Mouse (Mus musculus) forebrain, embryonic 16.5 days (tissue): ENCODE measurements at regions not wholly inside any gene's neighbourhood (a gene's known extent, or its start where the extent isn't known, plus 50 kb on each side); places are given as distances from the start of the nearest gene placed in this dataset.

ENCODE experiments used
- ATAC-seq: fragments of 200-750 bp; cut with Nextera tagmentation; 2 replicates; pipeline ENCODE4 v1.8.0; 2017; ENCODE audit warnings: mild to moderate bottlenecking, moderate library complexity
- H3K27ac ChIP-seq: fragments of 300-500 bp; sonication (generic); 2 replicates; pipeline ENCODE4 v1.5.1; 2014; ENCODE audit warnings: low read length, control low read depth
- H3K27me3 ChIP-seq: fragments of 300-500 bp; sonication (generic); replicated peaks from 2 replicates; pipeline ENCODE4 v1.6.1; 2014; ENCODE audit warnings: low read length; ENCODE audit not compliant: control insufficient read depth, insufficient read depth
- H3K36me3 ChIP-seq: fragments of 300-500 bp; sonication (generic); 2 replicates; pipeline ENCODE4 v1.6.1; 2014; ENCODE audit not compliant: control insufficient read depth, insufficient read depth
- H3K4me1 ChIP-seq: fragments of 300-500 bp; sonication (generic); replicated peaks from 2 replicates; pipeline ENCODE4 v1.6.1; 2014; ENCODE audit warnings: low read length; ENCODE audit not compliant: control insufficient read depth, insufficient read depth
- H3K4me2 ChIP-seq: fragments of 300-500 bp; sonication (generic); 2 replicates; pipeline ENCODE4 v1.6.1; 2014; ENCODE audit warnings: mild to moderate bottlenecking, low read length, control low read depth
- H3K4me3 ChIP-seq: fragments of 300-500 bp; sonication (generic); replicated peaks from 2 replicates; pipeline ENCODE4 v1.5.1; 2014; ENCODE audit warnings: mild to moderate bottlenecking, low read length, control low read depth
- H3K9ac ChIP-seq: fragments of 300-500 bp; sonication (generic); replicated peaks from 2 replicates; pipeline ENCODE4 v1.6.1; 2014; ENCODE audit warnings: low read depth, low read length, control low read depth
- H3K9me3 ChIP-seq: fragments of 300-500 bp; sonication (generic); 2 replicates; pipeline ENCODE4 v1.6.1; 2016; ENCODE audit warnings: low read length; ENCODE audit not compliant: control insufficient read depth
- WGBS: fragments of 180-500 bp; shearing (Covaris S2); extraction: QIAGEN DNeasy Blood & Tissue Kit; methylation state at CpG from one replicate; pipeline ENCODE4 v1.1.7; 2014; 5-methylcytosine and 5-hydroxymethylcytosine counted together

DNA sequence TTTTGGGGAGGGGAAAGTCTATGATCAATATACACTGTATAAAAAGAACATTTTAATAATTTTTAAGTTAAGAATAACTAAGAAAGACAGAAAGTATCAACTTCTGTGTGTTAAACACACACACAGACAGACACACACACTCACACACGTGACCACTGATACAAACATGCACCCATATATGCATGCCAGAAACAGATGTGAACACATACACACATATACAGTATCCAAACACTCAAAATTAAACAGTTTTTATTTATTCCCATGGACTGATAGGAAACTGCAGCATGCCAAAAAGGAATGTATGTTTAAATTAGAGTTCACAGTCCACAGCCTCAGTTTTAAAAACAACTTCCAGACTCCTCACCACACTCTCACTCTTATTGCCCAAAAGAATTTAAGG is 203.4 kb upstream of the Tbl1x start:
- Histone ChIP-seq H3K27ac (no peak overlapping the region), H3K4me3 (no peak overlapping the region), H3K4me2 (no peak overlapping the region), H3K9ac (no peak overlapping the region), H3K9me3 (no peaks in the 10 kb centered on the region), H3K4me1 (no peaks in the 10 kb centered on the region), H3K36me3 (no peaks in the 10 kb centered on the region), H3K27me3 (no peaks in the 10 kb centered on the region)
- 82% methylated on average over 1 of the region's 1 CpGs for WGBS
- ATAC-seq: no peak

DNA sequence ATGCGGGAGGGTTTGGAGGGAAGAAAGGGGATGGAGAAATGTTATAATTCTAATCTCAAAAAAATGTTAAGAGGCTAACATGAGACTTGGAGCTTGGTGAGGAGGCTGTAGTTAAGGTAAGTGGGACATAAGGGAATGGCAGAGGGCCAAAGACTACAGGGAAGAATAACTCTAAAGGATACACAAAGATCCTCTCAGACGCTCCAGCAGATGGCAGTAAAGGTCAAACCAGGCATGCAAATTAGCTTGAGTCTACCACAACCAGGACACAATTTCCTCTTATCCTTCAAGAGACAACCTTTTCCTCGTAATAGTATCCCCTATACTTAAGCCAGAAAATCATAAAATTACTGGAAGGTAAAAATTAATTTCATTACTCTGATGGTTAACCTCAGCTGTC is 196.4 kb upstream of the Tbl1x start:
- WGBS: 70% methylated on average over 3 of the region's 3 CpGs
- ATAC-seq: no peak

DNA sequence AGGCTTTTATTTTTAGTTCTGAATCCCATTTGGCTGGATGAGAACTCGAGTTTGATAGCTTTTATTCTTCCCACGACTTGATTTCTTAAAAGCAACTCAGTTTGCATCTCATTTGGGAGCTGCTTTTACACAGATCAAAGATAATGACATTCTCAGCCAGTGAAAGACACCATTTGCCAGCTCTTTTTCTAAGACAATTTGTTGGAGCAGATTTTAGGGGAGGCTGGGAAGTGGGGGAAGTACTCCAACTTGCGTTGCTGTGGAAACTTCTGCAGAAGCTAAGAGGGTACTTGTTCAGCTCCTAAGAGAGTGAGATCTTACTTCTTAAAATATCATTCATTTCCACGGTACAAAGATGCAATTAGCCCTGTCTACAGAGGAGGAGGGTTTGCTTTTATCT is 187.2 kb upstream of the Tbl1x start:
- 20% methylated on average over 4 of the region's 4 CpGs for WGBS
- H3K27ac ChIP-seq: no peak overlapping the region
- H3K9ac ChIP-seq: no peak overlapping the region
- no peaks in the 10 kb centered on the region for H3K9me3 ChIP-seq
- H3K4me2 ChIP-seq: no peak overlapping the region
- no peaks in the 10 kb centered on the region for H3K27me3 ChIP-seq
- H3K4me1 ChIP-seq: no peaks in the 10 kb centered on the region
- H3K36me3 ChIP-seq: no peaks in the 10 kb centered on the region
- H3K4me3 ChIP-seq: no peak overlapping the region
- ATAC-seq: peak; percentile 88

More for the DNA sequence above, 196.4 kb upstream of the Tbl1x start:
- Histone ChIP-seq H3K9me3 (no peaks in the 10 kb centered on the region), H3K9ac (no peak overlapping the region), H3K27me3 (no peaks in the 10 kb centered on the region), H3K4me3 (no peak overlapping the region), H3K4me1 (no peaks in the 10 kb centered on the region), H3K27ac (no peak overlapping the region), H3K36me3 (no peaks in the 10 kb centered on the region), H3K4me2 (no peak overlapping the region)

DNA sequence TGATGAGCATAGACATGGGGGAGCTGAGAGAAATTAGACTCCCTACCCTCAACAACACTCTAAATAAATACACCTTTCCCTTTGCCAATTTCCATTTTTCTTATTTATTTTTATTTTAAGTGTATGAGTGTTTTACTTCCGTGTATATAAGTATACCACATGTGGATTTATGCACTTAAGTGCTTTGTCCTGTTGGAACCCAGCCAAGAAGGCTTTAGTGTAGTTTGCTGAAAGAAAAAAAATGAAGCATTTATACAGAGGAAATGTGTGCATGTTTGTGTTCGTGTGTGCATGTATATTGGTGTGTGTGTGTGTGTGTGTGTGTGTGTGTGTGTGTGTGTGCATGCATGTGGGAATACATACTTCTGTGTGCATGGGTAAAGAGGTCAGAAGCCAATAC is 157.6 kb upstream of the Tbl1x start:
- 32% methylated on average over 2 of the region's 2 CpGs for WGBS
- no peaks in the 10 kb centered on the region for H3K4me1 ChIP-seq
- no peak for ATAC-seq

DNA sequence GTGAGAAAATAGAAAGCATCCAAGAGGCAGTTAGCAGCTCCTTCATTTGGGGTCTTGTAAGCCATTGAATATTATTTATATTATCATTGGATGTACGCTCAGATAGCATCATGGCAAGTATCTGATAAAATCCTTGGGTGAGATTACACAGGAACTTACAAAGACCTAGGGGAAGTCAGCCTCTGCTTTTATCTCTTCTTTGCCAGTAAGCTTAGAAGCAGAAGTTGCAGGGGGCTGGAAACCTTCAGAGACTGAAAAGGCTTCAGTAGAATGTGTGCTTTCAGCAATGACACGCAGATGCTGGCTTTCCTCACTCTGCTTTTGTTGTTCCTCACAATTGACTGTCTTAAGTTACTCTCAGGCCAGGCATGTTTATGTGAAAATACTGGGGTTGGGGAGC is 150.3 kb upstream of the Tbl1x start:
- no peak overlapping the region for H3K4me3 ChIP-seq
- no peaks in the 10 kb centered on the region for H3K36me3 ChIP-seq
- no peaks in the 10 kb centered on the region for H3K9me3 ChIP-seq
- no peak; the same call in 1 of the 2 replicates for ATAC-seq
- no peaks in the 10 kb centered on the region for H3K4me1 ChIP-seq
- H3K4me2 ChIP-seq: no peak overlapping the region
- H3K27ac ChIP-seq: no peak overlapping the region
- 58% methylated on average over 2 of the region's 2 CpGs for WGBS
- H3K27me3 ChIP-seq: no peaks in the 10 kb centered on the region
- H3K9ac ChIP-seq: no peak overlapping the region

More for the DNA sequence above, 157.6 kb upstream of the Tbl1x start:
- Histone ChIP-seq H3K9me3 (no peaks in the 10 kb centered on the region), H3K4me3 (no peak overlapping the region), H3K27me3 (no peaks in the 10 kb centered on the region), H3K9ac (no peak overlapping the region), H3K36me3 (no peaks in the 10 kb centered on the region), H3K4me2 (no peak overlapping the region), H3K27ac (no peak overlapping the region)

DNA sequence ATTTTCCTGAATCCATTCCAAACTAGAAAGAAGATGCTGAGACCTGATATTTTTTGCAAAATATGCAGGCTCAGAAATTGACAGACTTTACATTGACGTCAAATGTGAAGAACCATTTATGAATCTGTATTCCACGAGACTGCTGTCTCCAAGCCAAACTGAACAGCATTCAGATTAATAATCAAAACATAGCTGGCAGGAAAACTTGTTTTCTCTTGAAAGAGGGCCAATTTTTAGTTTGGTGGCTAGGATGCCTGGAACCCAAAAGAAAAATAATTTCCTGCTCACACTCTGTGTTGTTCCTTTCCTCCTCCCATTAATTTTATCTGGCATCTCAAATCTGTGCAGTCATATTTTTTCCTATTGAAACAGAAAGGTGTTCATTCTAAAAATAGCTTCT is 149.7 kb upstream of the Tbl1x start:
- Histone ChIP-seq H3K4me1 (no peaks in the 10 kb centered on the region), H3K36me3 (no peaks in the 10 kb centered on the region), H3K27ac (no peak overlapping the region), H3K4me3 (no peak overlapping the region), H3K9ac (no peak overlapping the region), H3K27me3 (no peaks in the 10 kb centered on the region), H3K9me3 (no peaks in the 10 kb centered on the region), H3K4me2 (no peak overlapping the region)
- WGBS: 52% methylated on average over 2 of the region's 2 CpGs
- peak; percentile 55; the same call in 1 of the 2 replicates for ATAC-seq

DNA sequence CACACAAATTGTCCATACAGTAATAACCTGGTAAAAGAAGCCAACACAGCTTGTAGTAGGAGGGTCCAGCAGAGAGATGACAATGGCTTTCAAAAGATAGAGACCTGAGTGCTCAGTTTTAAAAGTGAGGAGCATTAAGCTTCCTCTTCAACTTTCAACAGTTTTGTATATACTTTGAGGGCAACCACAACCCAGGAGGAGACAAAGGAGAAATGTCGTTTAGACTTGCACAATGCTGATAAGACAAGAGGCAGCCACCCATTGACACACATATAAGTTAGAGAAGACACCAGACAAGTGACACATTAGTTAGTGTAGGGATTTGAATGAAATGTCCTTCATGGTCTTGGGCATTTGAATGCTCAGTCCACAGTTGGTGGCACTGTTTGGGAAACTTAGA is 147.2 kb upstream of the Tbl1x start:
- H3K4me1 ChIP-seq: no peaks in the 10 kb centered on the region
- no peaks in the 10 kb centered on the region for H3K9me3 ChIP-seq
- H3K27me3 ChIP-seq: no peaks in the 10 kb centered on the region
- no peak overlapping the region for H3K27ac ChIP-seq
- H3K9ac ChIP-seq: no peak overlapping the region
- 76% methylated on average over 1 of the region's 1 CpGs for WGBS
- H3K4me3 ChIP-seq: no peak overlapping the region
- no peak overlapping the region for H3K4me2 ChIP-seq
- ATAC-seq: no peak
- no peaks in the 10 kb centered on the region for H3K36me3 ChIP-seq

DNA sequence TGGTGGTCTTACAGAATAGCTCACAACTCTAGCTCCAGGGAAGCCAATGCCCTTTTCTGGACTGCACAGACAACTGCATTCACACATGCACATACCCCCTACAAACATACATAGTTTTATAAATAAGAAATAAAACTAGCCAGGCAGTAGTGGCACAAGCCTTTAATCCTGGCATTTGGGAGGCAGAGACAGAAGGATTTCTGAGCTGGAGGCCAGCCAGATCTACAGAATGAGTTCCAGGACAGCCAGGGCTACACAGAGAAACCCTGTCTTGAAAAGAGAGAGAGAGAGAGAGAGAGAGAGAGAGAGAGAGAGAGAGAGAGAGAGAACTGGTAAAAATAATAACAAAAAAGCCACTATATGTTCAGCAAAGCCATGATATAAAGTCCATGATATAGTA is 143.5 kb upstream of the Tbl1x start:
- H3K27ac ChIP-seq: no peak overlapping the region
- H3K36me3 ChIP-seq: no peaks in the 10 kb centered on the region
- H3K4me1 ChIP-seq: no peaks in the 10 kb centered on the region
- no peak overlapping the region for H3K4me2 ChIP-seq
- no peak overlapping the region for H3K4me3 ChIP-seq
- no peaks in the 10 kb centered on the region for H3K27me3 ChIP-seq
- no peaks in the 10 kb centered on the region for H3K9me3 ChIP-seq
- no peak for ATAC-seq
- no peak overlapping the region for H3K9ac ChIP-seq

DNA sequence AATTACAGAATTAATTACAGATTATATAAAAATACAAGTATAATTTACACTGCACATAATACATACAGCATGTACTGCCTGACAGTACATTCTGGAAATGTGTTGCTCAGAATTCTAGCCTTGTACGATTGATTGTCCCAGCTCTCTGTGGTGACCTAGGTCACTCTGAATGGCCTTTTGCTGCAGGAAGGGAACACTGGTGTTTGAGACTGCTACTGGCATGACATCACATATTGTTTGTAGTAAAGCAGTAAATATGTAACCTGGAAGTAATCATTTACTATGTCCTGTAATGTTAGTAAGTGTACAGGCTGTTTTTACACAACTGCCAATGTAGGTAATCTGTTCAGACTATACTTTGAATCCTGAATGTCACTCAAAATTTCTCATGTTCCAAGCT is 123.5 kb upstream of the Tbl1x start:
- H3K4me1 ChIP-seq: no peaks in the 10 kb centered on the region
- H3K36me3 ChIP-seq: no peaks in the 10 kb centered on the region
- H3K27ac ChIP-seq: no peak overlapping the region
- no peak overlapping the region for H3K9ac ChIP-seq
- 100% methylated on average over 1 of the region's 1 CpGs for WGBS
- no peak for ATAC-seq
- H3K4me3 ChIP-seq: no peak overlapping the region
- no peak overlapping the region for H3K4me2 ChIP-seq
- H3K27me3 ChIP-seq: no peaks in the 10 kb centered on the region
- no peaks in the 10 kb centered on the region for H3K9me3 ChIP-seq

DNA sequence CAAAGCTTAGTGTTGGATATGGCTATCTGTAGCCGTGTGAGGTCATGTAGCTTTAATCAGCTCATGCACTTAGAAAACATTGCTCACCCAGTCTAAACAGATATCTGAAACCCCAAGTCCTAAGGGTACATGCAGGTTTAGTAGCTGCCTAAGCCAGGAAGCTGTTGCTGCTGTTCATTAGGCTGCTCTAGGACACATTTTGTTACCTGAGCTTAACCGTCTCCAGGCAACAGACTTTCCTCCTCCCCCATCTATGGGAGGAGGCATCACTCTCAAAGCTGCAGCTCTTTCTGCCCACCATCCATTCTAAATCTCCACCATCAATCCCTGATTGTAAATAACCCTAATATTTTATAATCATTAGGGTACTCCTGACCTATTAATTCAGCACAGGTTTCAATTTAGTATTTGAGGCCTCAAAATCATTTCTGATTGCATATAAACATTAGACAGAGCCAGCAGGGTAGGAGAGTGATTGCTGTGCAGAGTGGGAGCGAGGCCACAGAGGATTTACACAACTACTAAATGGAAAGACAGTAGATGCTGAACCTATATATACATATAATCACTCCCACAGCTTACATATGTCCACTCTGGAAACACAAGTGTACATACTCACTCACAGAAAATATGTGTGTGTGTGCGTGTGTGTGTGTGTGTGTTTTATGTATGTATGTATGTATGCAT is 118.9 kb upstream of the Tbl1x start:
- Histone ChIP-seq H3K27ac (no peak overlapping the region), H3K9me3 (no peaks in the 10 kb centered on the region), H3K4me3 (no peak overlapping the region), H3K36me3 (no peaks in the 10 kb centered on the region), H3K27me3 (no peaks in the 10 kb centered on the region), H3K9ac (no peak overlapping the region), H3K4me1 (no peaks in the 10 kb centered on the region), H3K4me2 (no peak overlapping the region)
- ATAC-seq: peak; percentile 66; the same call in 1 of the 2 replicates
- WGBS: 73% methylated on average over 4 of the region's 4 CpGs
